Mouse (Mus musculus) liver, embryonic 11.5 days (tissue): ENCODE measurements around the gene Cdkal1. TPM values are rescaled to one million over a fixed set of nuclear protein-coding genes. Genes with fewer than 3 reads are reported as not detected.

Source experiments
- ATAC-seq: fragments of 200-750 bp; cut with Nextera tagmentation; replicated peaks from 2 replicates; pipeline ENCODE4 v1.8.0; 2017; ENCODE audit warnings: moderate number of reproducible peaks, mild to moderate bottlenecking, moderate TSS enrichment, moderate library complexity; ENCODE audit not compliant: low FRiP score
- DNase-seq: peaks from one replicate; pipeline ENCODE4 v3.0.0-alpha.2; 2017; ENCODE audit warnings: low spot score
- H3K27ac ChIP-seq: fragments of 300-500 bp; sonication (generic); 2 replicates; pipeline ENCODE4 v1.5.1; 2014; ENCODE audit warnings: mild to moderate bottlenecking, low read depth, low read length, control low read depth
- H3K27me3 ChIP-seq: fragments of 300-500 bp; sonication (generic); replicated peaks from 2 replicates; pipeline ENCODE4 v1.6.1; 2014; ENCODE audit warnings: low read length, mixed read lengths; ENCODE audit not compliant: control insufficient read depth, insufficient read depth
- H3K36me3 ChIP-seq: fragments of 300-500 bp; sonication (generic); 2 replicates; pipeline ENCODE4 v1.6.1; 2014; ENCODE audit warnings: mild to moderate bottlenecking, low read length, moderate library complexity, mixed read lengths; ENCODE audit not compliant: control insufficient read depth, insufficient read depth
- H3K4me1 ChIP-seq: fragments of 300-500 bp; sonication (generic); replicated peaks from 2 replicates; pipeline ENCODE4 v1.6.1; 2014; ENCODE audit warnings: low read length, mixed read lengths; ENCODE audit not compliant: control insufficient read depth, insufficient read depth
- H3K4me2 ChIP-seq: fragments of 300-500 bp; sonication (generic); 2 replicates; pipeline ENCODE4 v1.6.1; 2014; ENCODE audit warnings: mild to moderate bottlenecking, control low read depth, moderate library complexity
- H3K4me3 ChIP-seq: fragments of 300-500 bp; sonication (generic); 2 replicates; pipeline ENCODE4 v1.5.1; 2014; ENCODE audit warnings: low read depth, low read length, control low read depth
- H3K9ac ChIP-seq: fragments of 300-500 bp; sonication (generic); 2 replicates; pipeline ENCODE4 v1.6.1; 2014; ENCODE audit warnings: low read depth, low read length, control low read depth
- H3K9me3 ChIP-seq: fragments of 300-500 bp; sonication (generic); 2 replicates; pipeline ENCODE4 v1.6.1; 2016; ENCODE audit warnings: low read length, inconsistent platforms, mixed read lengths; ENCODE audit not compliant: control insufficient read depth
- WGBS: fragments of 180-500 bp; shearing (Covaris S2); extraction: QIAGEN DNeasy Blood & Tissue Kit; methylation state at CpG from one replicate; pipeline ENCODE4 v1.1.7; 2014; 5-methylcytosine and 5-hydroxymethylcytosine counted together
- polyA plus RNA-seq: library from polyadenylated mRNA; unstranded; fragments of >200 nt; fragmentation: Nextera tagmentation; extraction: Ambion mirVana; gene quantifications from 2 replicates; pipeline ENCODE4 v1.2.1, GENCODE M21; 2014

The Cdkal1 gene
- polyA plus RNA-seq, 1 experiment from 2014 or later = 26.3 TPM

GRCm38 (mm10) chr13:29637788-29638187 is 217.7 kb downstream of the Cdkal1 start:
- WGBS = 56% methylated on average over 6 of the region's 6 CpGs
- no peak overlapping the region for H3K27ac ChIP-seq
- ATAC-seq = no peak

GRCm38 (mm10) chr13:29635581-29635980 is 219.9 kb downstream of the Cdkal1 start:
- H3K4me3 ChIP-seq = no peak overlapping the region
- ATAC-seq = no peak
- no peak for DNase-seq
- H3K27me3 ChIP-seq = no peaks in the 10 kb centered on the region
- H3K4me1 ChIP-seq = no peaks in the 10 kb centered on the region
- H3K27ac ChIP-seq = no peak overlapping the region
- H3K9ac ChIP-seq = no peak overlapping the region
- H3K4me2 ChIP-seq = no peak overlapping the region
- H3K36me3 ChIP-seq = no peaks in the 10 kb centered on the region
- 76% methylated on average over 3 of the region's 3 CpGs for WGBS
- H3K9me3 ChIP-seq = no peaks in the 10 kb centered on the region

More at GRCm38 (mm10) chr13:29637788-29638187, 217.7 kb downstream of the Cdkal1 start:
- H3K9ac ChIP-seq = no peak overlapping the region
- no peak for DNase-seq
- H3K27me3 ChIP-seq = no peaks in the 10 kb centered on the region
- no peaks in the 10 kb centered on the region for H3K9me3 ChIP-seq
- no peak overlapping the region for H3K4me2 ChIP-seq
- H3K36me3 ChIP-seq = no peaks in the 10 kb centered on the region
- no peaks in the 10 kb centered on the region for H3K4me1 ChIP-seq
- no peak overlapping the region for H3K4me3 ChIP-seq

- DNase-seq (no peak), ATAC-seq (no peak)
- Histone ChIP-seq H3K4me3 (no peak overlapping the region), H3K27me3 (no peaks in the 10 kb centered on the region), H3K4me2 (no peak overlapping the region), H3K4me1 (no peaks in the 10 kb centered on the region), H3K9me3 (no peaks in the 10 kb centered on the region), H3K9ac (no peak overlapping the region), H3K27ac (no peak overlapping the region), H3K36me3 (no peaks in the 10 kb centered on the region)
- 76% methylated on average over 5 of the region's 5 CpGs for WGBS
Measured at GRCm38 (mm10) chr13:29631342-29631741, 224.1 kb downstream of the Cdkal1 start.

- no peak overlapping the region for H3K27ac ChIP-seq
- no peak overlapping the region for H3K4me2 ChIP-seq
- no peaks in the 10 kb centered on the region for H3K27me3 ChIP-seq
- peaks cover under 1% of the 10 kb centered on the region; the same call in 1 of the 2 replicates for H3K4me1 ChIP-seq
- no peaks in the 10 kb centered on the region for H3K9me3 ChIP-seq
- H3K9ac ChIP-seq = no peak overlapping the region
- ATAC-seq (no peak), DNase-seq (no peak)
- H3K36me3 ChIP-seq = no peaks in the 10 kb centered on the region
- H3K4me3 ChIP-seq = no peak overlapping the region
- 73% methylated on average over 5 of the region's 5 CpGs for WGBS
Measured at GRCm38 (mm10) chr13:29628607-29629006, 226.9 kb downstream of the Cdkal1 start.

- peaks cover 3% of the 10 kb centered on the region; the same call in 1 of the 2 replicates for H3K4me1 ChIP-seq
- no peak for ATAC-seq
- no peak overlapping the region for H3K4me3 ChIP-seq
- no peak overlapping the region for H3K4me2 ChIP-seq
- 89% methylated on average over 7 of the region's 7 CpGs for WGBS
- DNase-seq = no peak
- no peak overlapping the region for H3K9ac ChIP-seq
- no peaks in the 10 kb centered on the region for H3K27me3 ChIP-seq
- no peaks in the 10 kb centered on the region for H3K36me3 ChIP-seq
- no peak overlapping the region for H3K27ac ChIP-seq
- H3K9me3 ChIP-seq = no peaks in the 10 kb centered on the region
Measured at GRCm38 (mm10) chr13:29627438-29628124, 227.9 kb downstream of the Cdkal1 start.

- H3K27me3 ChIP-seq = no peaks in the 10 kb centered on the region
- H3K36me3 ChIP-seq = no peaks in the 10 kb centered on the region
- no peak overlapping the region for H3K27ac ChIP-seq
- DNase-seq (no peak), ATAC-seq (no peak)
- no peak overlapping the region for H3K4me3 ChIP-seq
- WGBS = 19% methylated on average over 1 of the region's 1 CpGs
- no peaks in the 10 kb centered on the region for H3K9me3 ChIP-seq
- H3K4me2 ChIP-seq = no peak overlapping the region
- no peak overlapping the region for H3K9ac ChIP-seq
- H3K4me1 ChIP-seq = peaks cover 3% of the 10 kb centered on the region; the same call in 1 of the 2 replicates
Measured at GRCm38 (mm10) chr13:29624929-29625328, 230.5 kb downstream of the Cdkal1 start.

GRCm38 (mm10) chr13:29623636-29624239 is 231.7 kb downstream of the Cdkal1 start:
- ATAC-seq (0 out of 2 replicates have a peak, but pooled peaks have one; percentile 41), DNase-seq (no peak)
- Histone ChIP-seq H3K4me2 (no peak overlapping the region), H3K4me1 (peaks cover 3% of the 10 kb centered on the region), H3K4me3 (no peak overlapping the region), H3K36me3 (no peaks in the 10 kb centered on the region), H3K27me3 (no peaks in the 10 kb centered on the region), H3K9ac (no peak overlapping the region), H3K27ac (no peak overlapping the region), H3K9me3 (no peaks in the 10 kb centered on the region)
- 43% methylated on average over 1 of the region's 1 CpGs for WGBS

GRCm38 (mm10) chr13:29621881-29622280 is 233.6 kb downstream of the Cdkal1 start:
- no peak overlapping the region for H3K4me3 ChIP-seq
- DNase-seq = no peak
- no peaks in the 10 kb centered on the region for H3K27me3 ChIP-seq
- no peak overlapping the region for H3K9ac ChIP-seq
- H3K4me2 ChIP-seq = no peak overlapping the region
- no peak overlapping the region for H3K27ac ChIP-seq
- ATAC-seq = no peak
- whole genome bisulfite sequencing = 80% methylated on average over 7 of the region's 7 CpGs
- no peaks in the 10 kb centered on the region for H3K9me3 ChIP-seq
- H3K4me1 ChIP-seq = peaks cover 3% of the 10 kb centered on the region
- H3K36me3 ChIP-seq = no peaks in the 10 kb centered on the region

GRCm38 (mm10) chr13:29621363-29621762 is 234.1 kb downstream of the Cdkal1 start:
- no peaks in the 10 kb centered on the region for H3K27me3 ChIP-seq
- no peaks in the 10 kb centered on the region for H3K36me3 ChIP-seq
- H3K27ac ChIP-seq = no peak overlapping the region
- no peak overlapping the region for H3K4me3 ChIP-seq
- no peak for ATAC-seq
- H3K9me3 ChIP-seq = no peaks in the 10 kb centered on the region
- H3K9ac ChIP-seq = no peak overlapping the region
- no peak overlapping the region for H3K4me2 ChIP-seq
- 91% methylated on average over 1 of the region's 1 CpGs for WGBS
- no peak for DNase-seq
- peaks cover 6% of the 10 kb centered on the region for H3K4me1 ChIP-seq
